8 mouse cellular contexts compared by ENCODE assay signal in the genomic region with DNA sequence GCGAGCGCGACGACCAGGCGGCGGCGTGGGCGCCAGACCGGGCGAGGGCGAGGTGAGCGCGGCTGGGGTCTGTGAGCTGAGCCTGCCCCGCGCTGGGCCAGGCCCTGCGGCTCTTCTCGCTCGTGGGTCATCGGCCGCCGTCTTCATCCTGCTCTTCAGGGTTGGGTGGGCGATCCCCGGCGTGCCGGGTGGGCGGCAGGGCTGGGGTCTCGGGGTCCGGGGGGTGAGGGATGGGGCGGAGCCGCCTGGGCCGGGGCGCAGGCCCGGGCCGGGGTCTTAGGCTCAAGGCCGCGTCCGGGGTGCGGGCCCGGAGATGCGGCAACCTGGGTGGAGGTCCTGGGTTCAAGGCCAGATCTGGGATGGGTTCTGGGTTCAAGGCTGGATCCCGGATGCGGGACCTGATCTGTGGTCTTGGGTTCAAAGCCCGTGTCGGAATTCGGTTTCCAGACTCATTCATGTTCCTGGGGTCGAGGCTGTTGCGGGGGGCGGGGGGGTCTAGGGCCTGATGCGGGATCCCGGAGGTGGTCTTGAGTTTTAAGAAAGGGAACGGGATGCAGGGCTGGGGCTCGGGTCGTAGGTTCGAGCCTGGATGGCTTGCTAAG. TPM values are rescaled to one million over a fixed set of nuclear protein-coding genes. Genes with fewer than 3 reads are reported as not detected.
A peak's percentile ranks its signal among the peaks of the same experiment; 100 is the strongest.
DNase-seq lines count a peak whose midpoint lies in the region; ATAC-seq and TF ChIP-seq lines count a peak whose summit lies in the region.
"Had no signal": no experiment of that assay in that cellular context is flagged by ENCODE, and none has a peak within 500 bp of the region (broad histone marks: within the 10 kb centered on the region; RNA-seq: fewer than 3 reads in every experiment).

No protein-coding gene starts in this region.

- peak overlapping the region; percentile 71 for H3K27ac ChIP-seq in spleen, adult 2 months (ENCODE audit: insufficient read depth, low read length)
- H3K27ac ChIP-seq in embryonic facial prominence, embryonic 10.5 days (replicated peaks), result peak overlapping the region; percentile 100
- H3K27ac ChIP-seq in midbrain, embryonic 14.5 days (replicated peaks; ENCODE audit: low read depth, low read length), result peak overlapping the region; percentile 96

- no peak for TF ChIP-seq CTCF in spleen, adult 2 months (IDR thresholded peaks at IDR 0.05; ENCODE audit: extremely low read depth, insufficient read depth, insufficient read length, insufficient replicate concordance)

- no peak for TF ChIP-seq POLR2A in spleen, adult 2 months (IDR thresholded peaks at IDR 0.05; ENCODE audit: low read depth, low read length)

- peak overlapping the region; percentile 100 for H3K9ac ChIP-seq in midbrain, embryonic 14.5 days (replicated peaks; ENCODE audit: low read length)

- no peaks in the 10 kb centered on the region for H3K36me3 ChIP-seq in spleen, adult 2 months (ENCODE audit: control insufficient read depth, insufficient read depth, low read length)
- peaks cover 4% of the 10 kb centered on the region for H3K36me3 ChIP-seq in embryonic facial prominence, embryonic 10.5 days (replicated peaks)
- no peaks in the 10 kb centered on the region for H3K36me3 ChIP-seq in midbrain, embryonic 14.5 days (ENCODE audit: control insufficient read depth, insufficient read depth, low read length)

- DNase-seq in spleen, adult 2 months (ENCODE audit: low read depth in 1 of 2, low spot score in 2 of 2), result no peak
- DNase-seq in spleen, postnatal 10 days (ENCODE audit: low spot score in 2 of 2), result no peak
- DNase-seq in embryonic facial prominence, embryonic 10.5 days (ENCODE audit: low spot score), result peak; percentile 74
- peak; percentile 67 for DNase-seq in midbrain, embryonic 14.5 days
- no peak for DNase-seq in layer of hippocampus, adult 9-10 months (ENCODE audit: low spot score)

- peak; percentile 9 for ATAC-seq in inflammation-experienced regulatory T-cells, adult 6 months
- ATAC-seq in midbrain, embryonic 14.5 days (ENCODE audit: low FRiP score, low TSS enrichment), result peak; percentile 66
- ATAC-seq in megakaryocyte progenitor cell, adult 5-6 weeks (replicated peaks; ENCODE audit: poor library complexity), result no peak

- H3K4me1 ChIP-seq in spleen, adult 2 months (ENCODE audit: control insufficient read depth, insufficient read depth, insufficient read length), result peaks cover 23% of the 10 kb centered on the region
- H3K4me1 ChIP-seq in embryonic facial prominence, embryonic 10.5 days, result peaks cover 64% of the 10 kb centered on the region
- peaks cover 46% of the 10 kb centered on the region for H3K4me1 ChIP-seq in midbrain, embryonic 14.5 days (ENCODE audit: control insufficient read depth, insufficient read depth, low read length)

- no peaks in the 10 kb centered on the region for H3K27me3 ChIP-seq in spleen, adult 2 months (ENCODE audit: control insufficient read depth, insufficient read depth, low read length)
- H3K27me3 ChIP-seq in embryonic facial prominence, embryonic 10.5 days (replicated peaks; ENCODE audit: low read depth, poor library complexity, severe bottlenecking), result no peaks in the 10 kb centered on the region
- no peaks in the 10 kb centered on the region for H3K27me3 ChIP-seq in midbrain, embryonic 14.5 days (ENCODE audit: control insufficient read depth, insufficient read depth, low read length)

- WGBS in spleen, adult 2 months, result under 1% methylated on average over 53 of the region's 54 CpGs
- under 1% methylated on average over 54 of the region's 54 CpGs for WGBS in embryonic facial prominence, embryonic 10.5 days
- WGBS in midbrain, embryonic 14.5 days, result under 1% methylated on average over 43 of the region's 54 CpGs

- H3K4me3 ChIP-seq in spleen, adult 2 months (ENCODE audit: extremely low read depth, insufficient read depth, insufficient read length), result peak overlapping the region; percentile 95
- H3K4me3 ChIP-seq in embryonic facial prominence, embryonic 10.5 days, result peak overlapping the region; percentile 100
- H3K4me3 ChIP-seq in midbrain, embryonic 14.5 days (replicated peaks; ENCODE audit: low read depth, low read length), result peak overlapping the region; percentile 100

- peak overlapping the region; percentile 65 for H3K4me2 ChIP-seq in midbrain, embryonic 14.5 days (ENCODE audit: low read length)

- H3K9me3 ChIP-seq in embryonic facial prominence, embryonic 10.5 days, result no peaks in the 10 kb centered on the region
- no peaks in the 10 kb centered on the region for H3K9me3 ChIP-seq in midbrain, embryonic 14.5 days (ENCODE audit: control insufficient read depth, low read length)

RNA-seq across cellular contexts. Expression of gene Gnb1, which starts 0.5 kb away (rescaled TPM):
- 325 and 341 TPM in 2 replicates for polyA plus RNA-seq in spleen, adult 2 months (2012; rRNA removed)
- polyA plus RNA-seq in embryonic facial prominence, embryonic 10.5 days (2016; fragmentation: Nextera tagmentation; extraction: Ambion mirVana), result 642 and 655 TPM in 2 replicates
- polyA plus RNA-seq in inflammation-experienced regulatory T-cells, adult 6 months (2017; shearing (Covaris generic)), result 100 to 1,000 TPM in 1 of 3 experiments, 10 to 100 TPM in 2; 86.6 to 332 (median 86.7) TPM
- polyA plus RNA-seq in midbrain, embryonic 14.5 days (2014; fragmentation: Nextera tagmentation; extraction: Ambion mirVana), result 1,231 and 1,263 TPM in 2 replicates
- 230 and 233 TPM in 2 replicates for total RNA-seq in megakaryocyte progenitor cell, adult 5-6 weeks (2015)
- total RNA-seq in megakaryocyte progenitor cell, adult 5-6 weeks (2017), result 165 and 170 TPM in 2 replicates

RNA-seq across cellular contexts. Expression of gene Tmem52, which starts 22.7 kb away (rescaled TPM):
- 0.26 and 0.28 TPM in 2 replicates for polyA plus RNA-seq in spleen, adult 2 months (2012; rRNA removed)
- polyA plus RNA-seq in embryonic facial prominence, embryonic 10.5 days (2016; fragmentation: Nextera tagmentation; extraction: Ambion mirVana), result 0.16 TPM in 1 of 2 replicates, not detected in the other
- not detected for polyA plus RNA-seq in inflammation-experienced regulatory T-cells, adult 6 months (2017; shearing (Covaris generic))
- polyA plus RNA-seq in midbrain, embryonic 14.5 days (2014; fragmentation: Nextera tagmentation; extraction: Ambion mirVana), result 0.57 TPM in 1 of 2 replicates, not detected in the other
- total RNA-seq in megakaryocyte progenitor cell, adult 5-6 weeks (2015), result 0.15 TPM in 1 of 2 replicates, not detected in the other
- total RNA-seq in megakaryocyte progenitor cell, adult 5-6 weeks (2017), result not detected in 2 replicates
- total RNA-seq: hematopoietic stem cell, adult 5-6 weeks had no signal

Comparison
In these comparisons a context has a peak if more than half of its experiments do, and no peak if none do; other contexts are left out.
1. DNase-seq: peak in embryonic facial prominence, embryonic 10.5 days (single experiment) and midbrain, embryonic 14.5 days (single experiment); none in spleen, adult 2 months (0 of 2), spleen, postnatal 10 days (0 of 2) and layer of hippocampus, adult 9-10 months (single experiment).
2. Peak in every context shown above with its lines, with median percentiles within 50 percentile points of each other: H3K27ac ChIP-seq and H3K4me3 ChIP-seq.